Mouse (Mus musculus) testis, adult 2 months (tissue): Measurements from ENCODE around the gene Gm19345.

Source experiments
- CTCF ChIP-seq: fragments of 200-500 bp; IDR thresholded peaks from 2 replicates; pipeline ENCODE4 v1.5.1; 2012; ENCODE audit warnings: low read depth, mild to moderate bottlenecking, inconsistent platforms, low read length, moderate library complexity; ENCODE audit not compliant: control insufficient read depth, insufficient read depth, insufficient replicate concordance
- POLR2A ChIP-seq: fragments of 200-500 bp; IDR thresholded peaks from 2 replicates; pipeline ENCODE4 v1.6.1; 2012; ENCODE audit warnings: low read depth, mild to moderate bottlenecking, inconsistent platforms, low read length, moderate library complexity; ENCODE audit not compliant: control insufficient read depth

GRCm38 (mm10) chr7:19865246-19866036, 13.6 kb downstream of the Gm19345 start:
- TF ChIP-seq POLR2A (no peak), CTCF (no peak)
